In genomic region chr5:118877313-118877669, GRCm38 (mm10) we compare ENCODE assay signal across 8 mouse cellular contexts.
DNase-seq lines count a peak whose midpoint lies in the region; ATAC-seq lines count a peak whose summit lies in the region.

No protein-coding gene starts in this region.

- peaks cover 3 to 6% of the 10 kb centered on the region in 2 experiments; a peak in 2 of 4 replicates for H3K4me1 ChIP-seq in heart, embryonic 14.5 days (ENCODE audit: control insufficient read depth in 2 of 2, insufficient read depth in 2 of 2, low read length in 2 of 2)

- peak; percentile 10 to 16 for DNase-seq in cerebellum, postnatal 14 days
- DNase-seq in cerebellum, adult 11 months = no peak
- DNase-seq in embryo, embryonic 11 days = peak; percentile 87
- DNase-seq in kidney, postnatal 14 days = peak; percentile 39
- DNase-seq in mesoderm, embryonic 11.5 days (ENCODE audit: low read depth, low spot score) = peak; percentile 52
- peak; percentile 38 for DNase-seq in thymus, postnatal 4 days
- no peak for DNase-seq in layer of hippocampus, adult 9-11 months

- no peak overlapping the region for H3K27ac ChIP-seq in heart, embryonic 14.5 days (replicated peaks in 1 of 2; ENCODE audit: control insufficient read depth in 1 of 2, insufficient read depth in 1 of 2, low read depth in 2 of 2, low read length in 2 of 2)

- no peaks in the 10 kb centered on the region for H3K9me3 ChIP-seq in heart, embryonic 14.5 days (ENCODE audit: control insufficient read depth, low read length)

- no peak for ATAC-seq in heart, embryonic 14.5 days (ENCODE audit: insufficient number of reproducible peaks, insufficient read depth, low FRiP score, low read depth)

- peak overlapping the region; percentile 76 for H3K4me2 ChIP-seq in heart, embryonic 14.5 days (ENCODE audit: low read length)

- 0% methylated on average over 12 of the region's 12 CpGs for WGBS in heart, embryonic 14.5 days

- peak overlapping the region; percentile 36 to 39 for H3K4me3 ChIP-seq in heart, embryonic 14.5 days (ENCODE audit: control insufficient read depth in 1 of 2, insufficient read depth in 1 of 2, low read depth in 1 of 2, low read length in 2 of 2)

- peaks cover 53% of the 10 kb centered on the region for H3K27me3 ChIP-seq in heart, embryonic 14.5 days (ENCODE audit: control insufficient read depth, insufficient read depth, low read length)

- peak overlapping the region; percentile 34; the same call in 1 of the 2 replicates for H3K9ac ChIP-seq in heart, embryonic 14.5 days (ENCODE audit: low read length)

- H3K36me3 ChIP-seq in heart, embryonic 14.5 days (ENCODE audit: control insufficient read depth, insufficient read depth, low read length) = no peaks in the 10 kb centered on the region

Comparison
In these comparisons a context has a peak if more than half of its experiments do, and no peak if none do; other contexts are left out.
1. DNase-seq: peak in cerebellum, postnatal 14 days (2 of 2), embryo, embryonic 11 days (single experiment), kidney, postnatal 14 days (single experiment), mesoderm, embryonic 11.5 days (single experiment) and thymus, postnatal 4 days (single experiment); none in cerebellum, adult 11 months (single experiment) and layer of hippocampus, adult 9-11 months (single experiment).